Mouse (Mus musculus): ENCODE measurements around the gene Prrc2a. TPM values are rescaled to one million over a fixed set of nuclear protein-coding genes. Genes with fewer than 3 reads are reported as not detected.
A peak's percentile ranks its signal among the peaks of the same experiment; 100 is the strongest.

Prrc2a gene
- polyA plus RNA-seq, 1 experiment from 2014 or later, result 173 TPM

GRCm38 (mm10) chr17:35197126-35197525 is 32.4 kb upstream of the Prrc2a start:
- Histone ChIP-seq H3K27me3 (ENCODE audit: low read depth, poor library complexity, severe bottlenecking) (peaks cover 79% of the 10 kb centered on the region), H3K4me3 (no peak overlapping the region)
- WGBS, result 36% methylated on average over 6 of the region's 6 CpGs

GRCm38 (mm10) chr17:35196321-35196641 is 31.6 kb upstream of the Prrc2a start:
- Histone ChIP-seq H3K9me3 (replicated peaks) (no peaks in the 10 kb centered on the region), H3K36me3 (no peaks in the 10 kb centered on the region), H3K27me3 (ENCODE audit: low read depth, poor library complexity, severe bottlenecking) (peaks cover 71% of the 10 kb centered on the region), H3K27ac (replicated peaks) (no peak overlapping the region), H3K4me1 (peaks cover 29% of the 10 kb centered on the region), H3K4me3 (peak overlapping the region; percentile 59)
- 34% methylated on average over 9 of the region's 9 CpGs for WGBS
- DNase-seq (ENCODE audit: low spot score), result no peak

More at GRCm38 (mm10) chr17:35197126-35197525, 32.4 kb upstream of the Prrc2a start:
- H3K36me3 ChIP-seq, result no peaks in the 10 kb centered on the region
- peaks cover 36% of the 10 kb centered on the region for H3K4me1 ChIP-seq
- no peaks in the 10 kb centered on the region for H3K9me3 ChIP-seq (replicated peaks)
- H3K27ac ChIP-seq (replicated peaks), result no peak overlapping the region
- no peak for DNase-seq (ENCODE audit: low spot score)

GRCm38 (mm10) chr17:35195631-35196320 is 31.1 kb upstream of the Prrc2a start:
- Histone ChIP-seq H3K4me3 (peak overlapping the region; percentile 59), H3K36me3 (no peaks in the 10 kb centered on the region), H3K27me3 (ENCODE audit: low read depth, poor library complexity, severe bottlenecking) (peaks cover 66% of the 10 kb centered on the region), H3K27ac (replicated peaks) (peak overlapping the region; percentile 61), H3K9me3 (replicated peaks) (no peaks in the 10 kb centered on the region), H3K4me1 (peaks cover 29% of the 10 kb centered on the region)
- peak; percentile 80 for DNase-seq (ENCODE audit: low spot score)
- WGBS, result 3% methylated on average over 66 of the region's 66 CpGs

GRCm38 (mm10) chr17:35194844-35195630 is 30.3 kb upstream of the Prrc2a start:
- no peaks in the 10 kb centered on the region for H3K9me3 ChIP-seq (replicated peaks)

GRCm38 (mm10) chr17:35193881-35194843 is 29.5 kb upstream of the Prrc2a start, which contains the start of gene Ltb:
Ltb (plus strand) TSS chr17:35194439.
- peaks cover 23% of the 10 kb centered on the region for H3K4me1 ChIP-seq
- H3K27me3 ChIP-seq (ENCODE audit: low read depth, poor library complexity, severe bottlenecking), result peaks cover 59% of the 10 kb centered on the region
- H3K9me3 ChIP-seq (replicated peaks), result no peaks in the 10 kb centered on the region
- peak within 1 kb of the TSS; percentile 59 for H3K4me3 ChIP-seq
- no peak for DNase-seq (ENCODE audit: low spot score)
- 0 out of 2 replicates have a peak within 1 kb of the TSS, but pooled peaks have one; percentile 28 for H3K27ac ChIP-seq (replicated peaks)
- no peaks in the 10 kb centered on the region for H3K36me3 ChIP-seq
- WGBS, result 70% methylated on average over 28 of the region's 28 CpGs

More at GRCm38 (mm10) chr17:35194844-35195630, 30.3 kb upstream of the Prrc2a start:
- H3K4me1 ChIP-seq, result peaks cover 27% of the 10 kb centered on the region
- peak overlapping the region; percentile 59 for H3K4me3 ChIP-seq
- WGBS, result 44% methylated on average over 19 of the region's 19 CpGs
- H3K27me3 ChIP-seq (ENCODE audit: low read depth, poor library complexity, severe bottlenecking), result peaks cover 59% of the 10 kb centered on the region
- no peak for DNase-seq (ENCODE audit: low spot score)
- peak overlapping the region; percentile 61 for H3K27ac ChIP-seq (replicated peaks)
- no peaks in the 10 kb centered on the region for H3K36me3 ChIP-seq

GRCm38 (mm10) chr17:35192924-35193323 is 28.2 kb upstream of the Prrc2a start:
- H3K27me3 ChIP-seq (ENCODE audit: low read depth, poor library complexity, severe bottlenecking), result peaks cover 51% of the 10 kb centered on the region
- 87% methylated on average over 5 of the region's 5 CpGs for WGBS

GRCm38 (mm10) chr17:35191723-35192122 is 27.0 kb upstream of the Prrc2a start:
- 61% methylated on average over 2 of the region's 2 CpGs for WGBS
- Histone ChIP-seq H3K4me3 (no peak overlapping the region), H3K27ac (replicated peaks) (no peak overlapping the region), H3K9me3 (replicated peaks) (no peaks in the 10 kb centered on the region), H3K27me3 (ENCODE audit: low read depth, poor library complexity, severe bottlenecking) (peaks cover 39% of the 10 kb centered on the region), H3K4me1 (peaks cover 28% of the 10 kb centered on the region), H3K36me3 (no peaks in the 10 kb centered on the region)
- DNase-seq (ENCODE audit: low spot score), result no peak

More at GRCm38 (mm10) chr17:35192924-35193323, 28.2 kb upstream of the Prrc2a start:
- no peak overlapping the region for H3K4me3 ChIP-seq
- DNase-seq (ENCODE audit: low spot score), result no peak
- no peak overlapping the region for H3K27ac ChIP-seq (replicated peaks)
- peaks cover 26% of the 10 kb centered on the region for H3K4me1 ChIP-seq
- H3K9me3 ChIP-seq (replicated peaks), result no peaks in the 10 kb centered on the region
- no peaks in the 10 kb centered on the region for H3K36me3 ChIP-seq

- no peaks in the 10 kb centered on the region for H3K9me3 ChIP-seq (replicated peaks)
- no peak overlapping the region for H3K4me3 ChIP-seq
- H3K27ac ChIP-seq (replicated peaks), result no peak overlapping the region
- peaks cover 31% of the 10 kb centered on the region for H3K4me1 ChIP-seq
- H3K27me3 ChIP-seq (ENCODE audit: low read depth, poor library complexity, severe bottlenecking), result peaks cover 23% of the 10 kb centered on the region
- DNase-seq (ENCODE audit: low spot score), result no peak
- 68% methylated on average over 4 of the region's 4 CpGs for WGBS
- no peaks in the 10 kb centered on the region for H3K36me3 ChIP-seq
Observed at GRCm38 (mm10) chr17:35190096-35190495, 25.4 kb upstream of the Prrc2a start.

GRCm38 (mm10) chr17:35189186-35189585 is 24.5 kb upstream of the Prrc2a start:
- Histone ChIP-seq H3K27me3 (ENCODE audit: low read depth, poor library complexity, severe bottlenecking) (peaks cover 14% of the 10 kb centered on the region), H3K4me3 (no peak overlapping the region), H3K27ac (replicated peaks) (no peak overlapping the region), H3K36me3 (no peaks in the 10 kb centered on the region), H3K9me3 (replicated peaks) (no peaks in the 10 kb centered on the region), H3K4me1 (peaks cover 22% of the 10 kb centered on the region)
- 79% methylated on average over 1 of the region's 1 CpGs for WGBS
- no peak for DNase-seq (ENCODE audit: low spot score)

- Histone ChIP-seq H3K27me3 (ENCODE audit: low read depth, poor library complexity, severe bottlenecking) (0 out of 2 replicates have a peak, but pooled peaks cover 3% of the 10 kb centered on the region), H3K4me3 (no peak within 1 kb of the TSS), H3K27ac (replicated peaks) (no peak within 1 kb of the TSS), H3K9me3 (replicated peaks) (no peaks in the 10 kb centered on the region), H3K36me3 (no peaks in the 10 kb centered on the region), H3K4me1 (peaks cover 21% of the 10 kb centered on the region)
- 70% methylated on average over 7 of the region's 7 CpGs for WGBS
- no peak for DNase-seq (ENCODE audit: low spot score)
Observed at GRCm38 (mm10) chr17:35187959-35188610, 23.4 kb upstream of the Prrc2a start, which contains the start of gene Lst1. Lst1 (minus strand) TSS chr17:35188439.

GRCm38 (mm10) chr17:35187345-35187744 is 22.6 kb upstream of the Prrc2a start:
- Histone ChIP-seq H3K9me3 (replicated peaks) (no peaks in the 10 kb centered on the region), H3K4me3 (no peak overlapping the region), H3K27me3 (ENCODE audit: low read depth, poor library complexity, severe bottlenecking) (no peaks in the 10 kb centered on the region), H3K36me3 (no peaks in the 10 kb centered on the region), H3K4me1 (peaks cover 21% of the 10 kb centered on the region), H3K27ac (replicated peaks) (no peak overlapping the region)
- 79% methylated on average over 4 of the region's 4 CpGs for WGBS
- no peak for DNase-seq (ENCODE audit: low spot score)

GRCm38 (mm10) chr17:35186681-35187080 is 22.0 kb upstream of the Prrc2a start:
- H3K27me3 ChIP-seq (ENCODE audit: low read depth, poor library complexity, severe bottlenecking), result no peaks in the 10 kb centered on the region
- H3K4me3 ChIP-seq, result peak overlapping the region; percentile 59
- DNase-seq (ENCODE audit: low spot score), result peak; percentile 53

More at GRCm38 (mm10) chr17:35186681-35187080, 22.0 kb upstream of the Prrc2a start:
- WGBS, result 2% methylated on average over 4 of the region's 4 CpGs
- H3K4me1 ChIP-seq, result peaks cover 21% of the 10 kb centered on the region
- H3K9me3 ChIP-seq (replicated peaks), result no peaks in the 10 kb centered on the region
- peak overlapping the region; percentile 83 for H3K27ac ChIP-seq (replicated peaks)
- no peaks in the 10 kb centered on the region for H3K36me3 ChIP-seq

Data from midbrain, embryonic 10.5 days (tissue).